Mouse (Mus musculus): ENCODE measurements around the gene Ccdc84.
"Not testable (repeated sequence)": the region's sequence is repeated elsewhere in the genome, so short reads cannot be mapped to it uniquely, and the experiment has no call there.

Ccdc84 gene

GRCm38 (mm10) chr9:44361931-44362330 is 56.4 kb downstream of the Ccdc84 start:
- not testable (repeated sequence) for DNase-seq (ENCODE audit: low read depth, low spot score)

GRCm38 (mm10) chr9:44361190-44361917 is 57.0 kb downstream of the Ccdc84 start, which contains the start of gene Vps11:
TSS of gene Vps11 (minus strand) at chr9:44361670.
- DNase-seq (ENCODE audit: low read depth, low spot score) = peak; percentile 99
